Mouse (Mus musculus) hindbrain, embryonic 16.5 days (tissue): ENCODE results near the gene Arhgap31. TPM values are rescaled to one million over a fixed set of nuclear protein-coding genes. Genes with fewer than 3 reads are reported as not detected.

Source experiments
- ATAC-seq: fragments of 200-750 bp; cut with Nextera tagmentation; 2 replicates; pipeline ENCODE4 v1.8.0; 2017; ENCODE audit warnings: moderate TSS enrichment, moderate library complexity
- H3K27ac ChIP-seq: fragments of 300-500 bp; sonication (generic); 2 replicates; pipeline ENCODE4 v1.5.1; 2014; ENCODE audit warnings: low read depth, mild to moderate bottlenecking, control low read depth, low read length, moderate library complexity
- H3K27me3 ChIP-seq: fragments of 300-500 bp; sonication (generic); replicated peaks from 2 replicates; pipeline ENCODE4 v1.6.1; 2014; ENCODE audit warnings: low read length; ENCODE audit not compliant: control insufficient read depth, insufficient read depth
- H3K36me3 ChIP-seq: fragments of 300-500 bp; sonication (generic); 2 replicates; pipeline ENCODE4 v1.6.1; 2014; ENCODE audit warnings: mild to moderate bottlenecking, low read length, moderate library complexity, mixed read lengths; ENCODE audit not compliant: control insufficient read depth, insufficient read depth
- H3K4me1 ChIP-seq: fragments of 300-500 bp; sonication (generic); 2 replicates; pipeline ENCODE4 v1.6.1; 2014; ENCODE audit warnings: low read depth, low read length; ENCODE audit not compliant: control insufficient read depth, insufficient read depth
- H3K4me2 ChIP-seq: fragments of 300-500 bp; sonication (generic); 2 replicates; pipeline ENCODE4 v1.6.1; 2014; ENCODE audit warnings: mild to moderate bottlenecking, low read length, control low read depth, moderate library complexity
- H3K4me3 ChIP-seq: fragments of 300-500 bp; sonication (generic); 2 replicates; pipeline ENCODE4 v1.5.1; 2014; ENCODE audit warnings: mild to moderate bottlenecking, low read length, control low read depth, moderate library complexity
- H3K9ac ChIP-seq: fragments of 300-500 bp; sonication (generic); 2 replicates; pipeline ENCODE4 v1.6.1; 2014; ENCODE audit warnings: low read depth, mild to moderate bottlenecking, control low read depth, low read length, moderate library complexity
- H3K9me3 ChIP-seq: fragments of 300-500 bp; sonication (generic); 2 replicates; pipeline ENCODE4 v1.6.1; 2014; ENCODE audit warnings: mild to moderate bottlenecking, low read length, moderate library complexity; ENCODE audit not compliant: control insufficient read depth
- WGBS: fragments of 180-500 bp; shearing (Covaris S2); extraction: QIAGEN DNeasy Blood & Tissue Kit; methylation state at CpG from one replicate; pipeline ENCODE4 v1.1.7; 2014; 5-methylcytosine and 5-hydroxymethylcytosine counted together
- polyA plus RNA-seq: library from polyadenylated mRNA; unstranded; fragments of >200 nt; fragmentation: Nextera tagmentation; extraction: Ambion mirVana; gene quantifications from 2 replicates; pipeline ENCODE4 v1.2.1, GENCODE M21; 2015

The Arhgap31 gene
- polyA plus RNA-seq, 1 experiment from 2014 or later: 4.5 TPM

- no peaks in the 10 kb centered on the region for H3K4me1 ChIP-seq
- no peak for ATAC-seq
- H3K27ac ChIP-seq: no peak overlapping the region
- no peaks in the 10 kb centered on the region for H3K27me3 ChIP-seq
- no peak overlapping the region for H3K9ac ChIP-seq
- H3K9me3 ChIP-seq: no peaks in the 10 kb centered on the region
- H3K36me3 ChIP-seq: peaks cover 21% of the 10 kb centered on the region
- H3K4me3 ChIP-seq: no peak overlapping the region
- no peak overlapping the region for H3K4me2 ChIP-seq
- 95% methylated on average over 4 of the region's 4 CpGs for WGBS
Observed at GRCm38 (mm10) chr16:38592946-38593345, 120.1 kb downstream of the Arhgap31 start.

- WGBS: 84% methylated on average over 12 of the region's 12 CpGs
- Histone ChIP-seq H3K4me3 (no peak overlapping the region), H3K9me3 (no peaks in the 10 kb centered on the region), H3K4me2 (no peak overlapping the region), H3K4me1 (no peaks in the 10 kb centered on the region), H3K27ac (no peak overlapping the region), H3K27me3 (no peaks in the 10 kb centered on the region), H3K9ac (no peak overlapping the region), H3K36me3 (peaks cover 27% of the 10 kb centered on the region)
- peak; percentile 45; the same call in 1 of the 2 replicates for ATAC-seq
Observed at GRCm38 (mm10) chr16:38592026-38592678, 120.9 kb downstream of the Arhgap31 start.

GRCm38 (mm10) chr16:38591506-38591905, 121.6 kb downstream of the Arhgap31 start:
- Histone ChIP-seq H3K4me3 (no peak overlapping the region), H3K9ac (no peak overlapping the region), H3K4me2 (no peak overlapping the region), H3K36me3 (peaks cover 27% of the 10 kb centered on the region), H3K27me3 (no peaks in the 10 kb centered on the region), H3K4me1 (no peaks in the 10 kb centered on the region), H3K9me3 (no peaks in the 10 kb centered on the region), H3K27ac (no peak overlapping the region)
- no peak for ATAC-seq
- WGBS: 80% methylated on average over 3 of the region's 3 CpGs

GRCm38 (mm10) chr16:38587572-38587971, 125.5 kb downstream of the Arhgap31 start:
- no peak overlapping the region for H3K4me3 ChIP-seq
- no peaks in the 10 kb centered on the region for H3K4me1 ChIP-seq
- no peak for ATAC-seq
- H3K9me3 ChIP-seq: no peaks in the 10 kb centered on the region
- WGBS: 74% methylated on average over 4 of the region's 4 CpGs
- H3K36me3 ChIP-seq: peaks cover 45% of the 10 kb centered on the region
- no peak overlapping the region for H3K27ac ChIP-seq
- no peak overlapping the region for H3K9ac ChIP-seq
- no peaks in the 10 kb centered on the region for H3K27me3 ChIP-seq
- H3K4me2 ChIP-seq: no peak overlapping the region

- Histone ChIP-seq H3K27me3 (no peaks in the 10 kb centered on the region), H3K4me2 (no peak overlapping the region), H3K4me1 (no peaks in the 10 kb centered on the region), H3K9ac (no peak overlapping the region), H3K36me3 (peaks cover 42% of the 10 kb centered on the region), H3K9me3 (no peaks in the 10 kb centered on the region), H3K27ac (no peak overlapping the region), H3K4me3 (no peak overlapping the region)
- ATAC-seq: no peak
- WGBS: 88% methylated on average over 5 of the region's 5 CpGs
Observed at GRCm38 (mm10) chr16:38587163-38587562, 125.9 kb downstream of the Arhgap31 start.

GRCm38 (mm10) chr16:38585186-38585585, 127.9 kb downstream of the Arhgap31 start:
- no peak overlapping the region for H3K9ac ChIP-seq
- no peak overlapping the region for H3K4me2 ChIP-seq
- no peaks in the 10 kb centered on the region for H3K27me3 ChIP-seq
- no peak overlapping the region for H3K4me3 ChIP-seq
- WGBS: 94% methylated on average over 5 of the region's 5 CpGs
- H3K9me3 ChIP-seq: no peaks in the 10 kb centered on the region
- no peak for ATAC-seq
- no peaks in the 10 kb centered on the region for H3K4me1 ChIP-seq
- peaks cover 33% of the 10 kb centered on the region for H3K36me3 ChIP-seq
- no peak overlapping the region for H3K27ac ChIP-seq

- no peak overlapping the region for H3K4me3 ChIP-seq
- no peaks in the 10 kb centered on the region for H3K4me1 ChIP-seq
- peaks cover 33% of the 10 kb centered on the region for H3K36me3 ChIP-seq
- no peak overlapping the region for H3K27ac ChIP-seq
- H3K9ac ChIP-seq: no peak overlapping the region
- no peak for ATAC-seq
- no peak overlapping the region for H3K4me2 ChIP-seq
- no peaks in the 10 kb centered on the region for H3K27me3 ChIP-seq
- no peaks in the 10 kb centered on the region for H3K9me3 ChIP-seq
- WGBS: 91% methylated on average over 7 of the region's 7 CpGs
Observed at GRCm38 (mm10) chr16:38584761-38585160, 128.3 kb downstream of the Arhgap31 start.

GRCm38 (mm10) chr16:38571481-38571880, 141.6 kb downstream of the Arhgap31 start:
- H3K36me3 ChIP-seq: peaks cover 27% of the 10 kb centered on the region
- no peaks in the 10 kb centered on the region for H3K9me3 ChIP-seq
- WGBS: 97% methylated on average over 3 of the region's 3 CpGs

GRCm38 (mm10) chr16:38568192-38568591, 144.9 kb downstream of the Arhgap31 start:
- 100% methylated on average over 5 of the region's 5 CpGs for WGBS
- no peaks in the 10 kb centered on the region for H3K9me3 ChIP-seq
- H3K27ac ChIP-seq: no peak overlapping the region
- no peaks in the 10 kb centered on the region for H3K27me3 ChIP-seq
- peaks cover 21% of the 10 kb centered on the region for H3K36me3 ChIP-seq
- H3K4me2 ChIP-seq: no peak overlapping the region
- H3K4me3 ChIP-seq: no peak overlapping the region
- no peak overlapping the region for H3K9ac ChIP-seq
- H3K4me1 ChIP-seq: peaks cover 14% of the 10 kb centered on the region
- no peak for ATAC-seq

More at GRCm38 (mm10) chr16:38571481-38571880, 141.6 kb downstream of the Arhgap31 start:
- H3K9ac ChIP-seq: no peak overlapping the region
- no peak for ATAC-seq
- H3K27ac ChIP-seq: no peak overlapping the region
- H3K4me2 ChIP-seq: no peak overlapping the region
- H3K27me3 ChIP-seq: no peaks in the 10 kb centered on the region
- no peaks in the 10 kb centered on the region for H3K4me1 ChIP-seq
- H3K4me3 ChIP-seq: no peak overlapping the region
